7 mouse cellular contexts compared by ENCODE assay signal in genomic region chr8:88537998-88538975, GRCm38 (mm10). TPM values are rescaled to one million over a fixed set of nuclear protein-coding genes. Genes with fewer than 3 reads are reported as not detected.
A peak's percentile ranks its signal among the peaks of the same experiment; 100 is the strongest.
DNase-seq lines count a peak whose midpoint lies in the region; ATAC-seq and TF ChIP-seq lines count a peak whose summit lies in the region.

No protein-coding gene starts in this region.

- H3K36me3 ChIP-seq in heart, embryonic 16.5 days (ENCODE audit: control insufficient read depth, insufficient read depth), result no peaks in the 10 kb centered on the region
- no peaks in the 10 kb centered on the region for H3K36me3 ChIP-seq in small intestine, adult 2 months (ENCODE audit: control insufficient read depth, insufficient read depth, low read length)

- DNase-seq in layer of hippocampus, postnatal 14 days (ENCODE audit: low spot score in 2 of 2), result peak; percentile 9 to 41
- DNase-seq in layer of hippocampus, postnatal 25 days (ENCODE audit: extremely low spot score in 1 of 2, low spot score in 1 of 2), result no peak
- peak; percentile 71 for DNase-seq in kidney, postnatal 10 days
- no peak for DNase-seq in T-cell, adult 2 months (ENCODE audit: low spot score)

- no peaks in the 10 kb centered on the region; the same call in 1 of the 2 replicates for H3K4me1 ChIP-seq in heart, embryonic 16.5 days (ENCODE audit: control insufficient read depth, insufficient read depth, low read length)
- peaks cover 6% of the 10 kb centered on the region; the same call in 1 of the 2 replicates for H3K4me1 ChIP-seq in small intestine, adult 2 months (ENCODE audit: control insufficient read depth, insufficient read depth, insufficient read length, low read length)

- H3K4me2 ChIP-seq in heart, embryonic 16.5 days (ENCODE audit: low read depth, low read length), result no peak overlapping the region

- H3K9ac ChIP-seq in heart, embryonic 16.5 days (ENCODE audit: low read length), result no peak overlapping the region

- no peak for TF ChIP-seq POLR2A in small intestine, adult 2 months (IDR thresholded peaks at IDR 0.05; ENCODE audit: low read depth, low read length)

- no peak overlapping the region for H3K4me3 ChIP-seq in heart, embryonic 16.5 days (ENCODE audit: low read length)
- H3K4me3 ChIP-seq in small intestine, adult 2 months (ENCODE audit: low read depth, low read length), result no peak overlapping the region

- peak; percentile 20; the same call in 1 of the 2 replicates for ATAC-seq in heart, embryonic 16.5 days (replicated peaks; ENCODE audit: extremely low read depth, insufficient read depth, low FRiP score)
- ATAC-seq in erythroblast, adult 5-6 weeks (replicated peaks; ENCODE audit: low FRiP score, poor library complexity, severe bottlenecking), result no peak

- H3K27me3 ChIP-seq in heart, embryonic 16.5 days (ENCODE audit: control insufficient read depth, insufficient read depth, low read length), result no peaks in the 10 kb centered on the region
- no peaks in the 10 kb centered on the region for H3K27me3 ChIP-seq in small intestine, adult 2 months (ENCODE audit: control insufficient read depth, insufficient read depth, low read length)

- no peak for TF ChIP-seq CTCF in small intestine, adult 2 months (IDR thresholded peaks at IDR 0.05; ENCODE audit: extremely low read depth, insufficient read length, insufficient replicate concordance, low read depth, low read length)

- H3K9me3 ChIP-seq in heart, embryonic 16.5 days (replicated peaks; ENCODE audit: control insufficient read depth, low read length), result no peaks in the 10 kb centered on the region

- 55% methylated on average over 19 of the region's 19 CpGs for WGBS in heart, embryonic 16.5 days
- WGBS in small intestine, adult 2 months, result 33% methylated on average over 19 of the region's 19 CpGs

- H3K27ac ChIP-seq in heart, embryonic 16.5 days (ENCODE audit: low read length), result peak overlapping the region; percentile 50
- H3K27ac ChIP-seq in small intestine, adult 2 months (ENCODE audit: insufficient read depth, low read depth, low read length), result peak overlapping the region; percentile 23

RNA-seq across cellular contexts. Expression of gene Nkd1, which starts 17.1 kb away (rescaled TPM):
- 10 to 100 TPM; 13.4 to 14.7 TPM for total RNA-seq in layer of hippocampus, postnatal 14 days (2021)
- total RNA-seq in layer of hippocampus, postnatal 25 days (2021), result 10 to 100 TPM; 10.8 to 15.0 TPM
- polyA plus RNA-seq in heart, embryonic 16.5 days (2015; fragmentation: Nextera tagmentation; extraction: Ambion mirVana), result 12.3 and 15.4 TPM in 2 replicates
- polyA plus RNA-seq in small intestine, adult 2 months (2012; rRNA removed), result 13.1 and 18.3 TPM in 2 replicates
- not detected in 2 replicates for total RNA-seq in erythroblast, adult 5-6 weeks (2015; ENCODE audit: low replicate concordance)
- total RNA-seq in erythroblast, adult 5-6 weeks (2017; ENCODE audit: low replicate concordance), result 0.42 TPM in 1 of 2 replicates, not detected in the other

Comparison
In these comparisons a context has a peak if more than half of its experiments do, and no peak if none do; other contexts are left out.
1. DNase-seq: peak in layer of hippocampus, postnatal 14 days (2 of 2) and kidney, postnatal 10 days (single experiment); none in layer of hippocampus, postnatal 25 days (0 of 2) and T-cell, adult 2 months (single experiment).
2. RNA of gene Nkd1, which starts 17.1 kb away (total RNA-seq): 10.8 to 15.0 TPM in layer of hippocampus, postnatal 25 days and 13.4 to 14.7 TPM in layer of hippocampus, postnatal 14 days; 0.42 TPM in erythroblast, adult 5-6 weeks; every median in the first group is over 4 times any median in the second.